Mouse (Mus musculus): ENCODE results near the gene Agtpbp1.

GRCm38 (mm10) chr13:59445179-59445578 lies 139.8 kb downstream of the Agtpbp1 start:
- TF ChIP-seq POLR2AphosphoS5 (IDR thresholded peaks at IDR 0.05; ENCODE audit: insufficient replicate concordance, low read depth, low read length) (no peak), CTCF (IDR thresholded peaks at IDR 0.05; ENCODE audit: low read depth, low read length) (no peak), GATA1 (IDR thresholded peaks at IDR 0.05; ENCODE audit: borderline replicate concordance, low read length) (no peak), TAL1 (conservative IDR thresholded peaks at IDR 0.05; ENCODE audit: low read depth, low read length) (no peak)

Measured in G1E (cell line).